Mouse (Mus musculus) thymus, postnatal 0 days (tissue): ENCODE data around the gene Ppp1ca. TPM values are rescaled to one million over a fixed set of nuclear protein-coding genes. Genes with fewer than 3 reads are reported as not detected.

ENCODE experiments used
- DNase-seq: peaks from one replicate; pipeline ENCODE4 v3.0.0-alpha.2; 2015; ENCODE audit warnings: low spot score
- polyA plus RNA-seq: library from polyadenylated mRNA; unstranded; fragments of >200 nt; fragmentation: Nextera tagmentation; extraction: Ambion mirVana; gene quantifications from 2 replicates; pipeline ENCODE4 v1.2.1, GENCODE M21; 2015

Ppp1ca gene
- polyA plus RNA-seq, 1 experiment from 2014 or later: 995 TPM

DNA sequence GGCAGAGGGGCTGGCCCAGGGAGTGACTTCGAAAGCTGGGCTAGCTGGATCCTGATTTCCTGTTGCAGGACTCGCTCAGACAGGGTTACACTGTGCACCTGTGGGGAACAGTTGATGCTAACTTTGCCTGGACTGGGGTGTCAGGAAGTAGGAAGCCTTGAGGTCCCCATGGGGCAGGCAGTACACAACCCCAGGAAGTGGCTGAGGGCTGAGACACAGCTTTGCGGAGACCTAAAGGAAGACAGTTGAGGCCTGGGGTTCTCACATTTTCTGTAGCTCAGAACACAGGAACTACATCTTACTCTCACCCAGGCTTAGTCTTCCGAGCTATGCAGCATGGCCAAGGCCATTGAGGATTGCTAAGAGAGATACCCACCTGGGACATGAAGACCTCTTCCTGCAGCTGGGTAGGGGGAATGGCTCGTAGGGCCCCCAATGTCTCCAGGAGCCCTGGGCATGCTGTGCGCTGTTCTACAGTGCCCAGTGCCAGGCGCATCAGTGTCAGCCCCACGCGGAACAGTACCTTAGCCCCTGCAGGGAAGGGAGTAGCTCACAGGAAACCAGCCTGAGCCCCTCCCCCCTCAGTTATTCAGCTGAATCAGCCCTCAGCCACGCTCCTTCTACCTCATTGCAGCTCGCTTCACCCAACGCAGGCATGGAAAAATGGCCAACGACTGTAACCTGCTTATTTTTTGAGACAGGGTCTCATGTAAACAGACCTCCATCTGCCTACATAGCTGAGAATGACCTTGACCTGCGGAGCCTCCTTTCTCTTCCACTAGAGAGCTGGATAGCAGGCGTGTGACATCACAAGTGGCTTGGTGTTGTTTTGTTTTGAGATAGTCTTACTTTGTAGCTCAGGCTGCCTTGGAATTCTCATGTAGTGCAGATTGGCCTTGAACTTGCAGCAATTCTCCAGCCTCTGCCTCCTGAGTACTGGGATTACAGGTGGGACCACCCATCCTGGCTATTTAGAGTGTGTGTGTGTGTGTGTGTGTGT, 6.6 kb upstream of the Ppp1ca start:
- peak; percentile 91 for DNase-seq

DNA sequence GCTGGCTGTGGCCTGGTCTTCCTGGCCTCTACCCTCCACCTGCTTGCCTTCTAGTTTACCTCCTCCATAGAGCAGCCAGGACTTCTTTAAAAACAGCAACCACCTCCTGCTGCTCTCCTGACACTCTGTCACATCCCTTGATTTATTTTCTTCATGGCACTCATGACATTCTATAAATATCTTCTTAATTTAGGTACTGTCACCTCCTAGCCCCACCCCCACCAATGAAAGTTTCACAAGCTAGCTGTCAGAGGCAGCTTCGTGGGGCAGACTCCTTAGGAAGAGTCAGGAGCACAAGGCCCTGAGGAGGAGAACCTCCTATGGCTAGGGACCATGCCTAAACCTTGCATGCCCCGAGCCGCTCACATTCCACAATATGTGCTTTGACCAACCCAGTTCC, 4.6 kb upstream of the Ppp1ca start:
- DNase-seq: no peak

DNA sequence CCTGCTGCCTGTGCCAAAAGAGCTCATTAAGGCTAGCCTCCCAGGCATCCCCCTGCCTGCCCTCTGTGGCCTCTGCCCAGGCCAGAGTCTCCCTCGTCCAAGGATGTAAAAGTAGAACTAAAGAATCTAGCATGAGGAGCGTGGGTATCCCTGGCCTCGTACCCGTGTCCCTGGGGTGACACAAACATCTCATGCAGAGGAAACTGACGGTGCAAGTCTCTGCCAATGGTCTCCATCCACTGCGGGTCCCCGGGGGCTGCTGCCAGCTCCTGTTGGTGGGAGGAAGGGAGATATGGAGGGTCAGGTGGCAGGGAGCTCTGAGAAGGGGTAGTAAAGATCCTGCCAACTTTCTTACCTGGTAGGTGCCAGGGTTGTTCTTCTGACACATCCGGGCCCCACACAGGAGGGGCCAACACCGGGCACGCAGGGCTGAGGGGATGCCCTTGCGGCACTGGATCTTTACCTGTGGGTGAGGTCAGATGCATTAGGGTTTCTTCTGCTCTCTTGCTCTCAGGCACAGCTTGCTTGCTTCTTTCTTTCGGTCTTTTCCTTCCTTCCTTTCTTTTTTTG, 2.7 kb upstream of the Ppp1ca start:
- DNase-seq: no peak

DNA sequence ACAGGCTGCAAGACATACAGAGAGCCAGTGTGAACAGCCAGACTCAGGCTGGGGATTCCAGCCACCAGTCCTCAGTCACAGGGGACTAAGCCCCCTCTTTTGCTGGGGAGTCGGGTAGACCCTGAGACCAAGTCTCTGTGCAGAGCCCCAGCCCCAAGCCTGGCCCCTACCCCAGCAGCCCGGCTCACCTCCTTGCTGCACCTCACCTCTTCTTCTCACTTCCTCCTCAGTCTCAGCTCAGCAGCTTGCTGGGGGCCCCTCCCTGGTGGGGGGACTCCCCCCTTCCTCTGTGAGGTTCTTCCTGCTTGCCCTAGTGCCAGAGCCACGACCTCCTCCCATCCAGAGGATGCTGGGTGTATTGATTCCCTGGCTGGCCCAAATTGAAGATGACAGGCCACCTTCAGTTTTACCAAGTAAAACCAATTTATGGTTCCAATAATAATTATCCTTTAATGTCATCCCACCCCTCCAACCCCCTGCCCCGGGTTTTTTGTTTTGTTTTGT, 982 bp upstream of the Ppp1ca start, which contains the start of gene Tbc1d10c:
TSS of gene Tbc1d10c (minus strand) at position 454 of the 504 bp plus-strand sequence.
- peak; percentile 89 for DNase-seq

DNA sequence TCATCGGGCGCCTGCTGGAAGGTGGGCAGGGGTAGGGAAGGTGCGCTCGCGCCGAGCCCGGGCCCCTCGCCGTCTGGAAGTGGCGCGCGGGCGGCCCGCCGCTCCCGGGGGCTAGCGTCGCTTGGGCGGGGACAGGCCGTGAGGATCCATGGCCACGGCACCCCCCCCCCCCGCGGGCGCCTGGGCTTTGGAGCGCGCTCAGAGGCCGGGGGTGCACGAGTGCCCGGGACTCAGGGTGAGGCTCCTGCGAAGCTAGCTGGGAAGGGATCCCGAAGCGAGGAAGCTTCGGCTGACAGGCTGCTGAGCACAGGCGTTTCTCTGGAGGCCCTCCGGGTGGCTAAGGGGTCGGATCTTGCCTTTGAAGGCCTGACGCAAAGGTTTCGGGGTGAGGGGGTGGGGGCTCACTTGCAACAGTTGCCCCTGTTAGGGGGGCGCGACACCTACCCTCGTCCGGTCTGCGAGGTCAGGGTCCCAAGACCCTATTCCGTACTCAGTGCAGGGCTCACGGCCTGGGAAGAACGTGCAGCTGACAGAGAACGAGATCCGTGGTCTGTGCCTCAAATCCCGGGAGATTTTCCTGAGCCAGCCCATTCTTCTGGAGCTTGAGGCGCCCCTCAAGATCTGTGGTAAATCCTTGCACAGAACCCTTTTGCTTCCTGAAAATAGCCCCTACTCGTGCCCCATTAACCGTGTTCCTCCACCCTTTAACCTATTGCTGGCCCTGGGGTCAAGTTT, 553 bp downstream of the Ppp1ca start:
- DNase-seq: no peak

DNA sequence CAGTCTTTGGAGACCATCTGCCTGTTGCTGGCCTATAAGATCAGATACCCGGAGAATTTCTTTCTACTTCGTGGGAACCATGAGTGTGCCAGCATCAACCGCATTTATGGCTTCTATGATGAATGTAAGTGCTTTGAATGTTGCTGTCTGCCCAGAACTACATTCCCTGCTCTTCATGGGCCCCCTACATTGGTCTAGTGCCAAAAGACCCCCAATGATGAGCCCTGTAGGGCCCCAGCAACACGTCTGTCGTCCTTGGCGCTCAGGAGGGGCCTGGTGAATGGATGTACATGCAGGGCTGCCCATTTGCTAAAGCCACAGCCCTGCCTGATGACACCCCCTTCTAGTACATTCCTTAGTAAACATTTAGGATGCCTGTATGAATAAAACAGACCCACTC, 1.3 kb downstream of the Ppp1ca start:
- DNase-seq: no peak

DNA sequence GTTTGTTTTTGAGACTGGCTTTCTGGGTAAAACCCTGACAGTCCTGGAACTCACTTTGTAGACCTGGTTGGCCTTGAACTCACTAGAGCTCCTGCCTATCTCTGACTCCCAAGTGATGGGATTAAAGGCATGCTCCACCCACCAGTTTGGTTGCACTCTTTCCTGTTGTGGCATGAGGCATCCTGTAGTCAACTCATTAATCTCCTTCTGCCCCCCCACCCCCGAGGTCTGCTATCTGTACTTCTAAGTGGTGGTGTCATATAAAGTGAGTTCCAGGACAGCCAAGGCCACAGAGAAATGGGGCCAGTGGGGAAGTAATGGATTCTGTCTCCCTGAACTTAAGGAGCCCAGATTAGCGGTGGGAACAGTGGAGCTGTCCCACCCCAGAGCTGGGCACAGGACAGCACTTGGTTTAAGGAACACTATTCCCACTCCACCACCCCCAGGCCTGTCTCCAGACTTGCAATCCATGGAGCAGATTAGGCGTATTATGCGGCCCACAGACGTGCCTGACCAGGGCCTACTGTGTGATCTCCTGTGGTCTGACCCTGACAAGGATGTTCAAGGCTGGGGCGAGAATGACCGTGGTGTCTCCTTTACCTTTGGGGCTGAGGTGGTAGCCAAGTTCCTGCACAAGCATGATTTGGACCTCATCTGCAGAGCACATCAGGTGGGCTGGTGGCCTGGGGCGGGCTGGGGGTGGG, 2.3 kb downstream of the Ppp1ca start:
- DNase-seq: no peak

DNA sequence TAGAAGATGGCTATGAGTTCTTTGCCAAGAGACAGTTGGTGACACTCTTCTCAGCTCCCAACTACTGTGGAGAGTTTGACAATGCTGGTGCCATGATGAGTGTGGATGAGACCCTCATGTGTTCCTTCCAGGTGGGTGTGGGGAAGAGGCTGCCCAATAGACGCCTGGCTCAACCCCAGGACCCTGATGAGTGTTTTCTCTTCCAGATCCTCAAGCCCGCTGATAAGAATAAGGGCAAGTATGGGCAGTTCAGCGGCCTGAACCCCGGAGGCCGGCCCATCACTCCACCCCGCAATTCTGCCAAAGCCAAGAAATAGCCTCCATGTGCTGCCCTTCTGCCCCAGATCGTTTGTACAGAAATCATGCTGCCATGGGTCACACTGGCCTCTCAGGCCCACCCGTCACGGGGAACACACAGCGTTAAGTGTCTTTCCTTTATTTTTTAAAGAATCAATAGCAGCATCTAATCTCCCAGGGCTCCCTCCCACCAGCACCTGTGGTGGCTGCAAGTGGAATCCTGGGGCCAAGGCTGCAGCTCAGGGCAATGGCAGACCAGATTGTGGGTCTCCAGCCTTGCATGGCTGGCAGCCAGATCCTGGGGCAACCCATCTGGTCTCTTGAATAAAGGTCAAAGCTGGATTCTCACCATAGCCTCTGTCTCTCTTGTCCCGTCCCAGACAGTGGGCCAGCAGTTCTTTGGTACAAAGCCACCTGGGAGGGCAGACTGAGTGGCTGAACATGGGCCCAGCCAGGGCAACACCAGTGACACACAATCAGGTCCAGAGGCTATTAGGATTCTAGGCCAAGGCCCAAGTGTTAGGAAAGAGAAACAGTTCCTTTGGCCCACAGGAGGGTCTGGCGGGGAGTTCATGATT, 3.1 kb downstream of the Ppp1ca start:
- DNase-seq: no peak

DNA sequence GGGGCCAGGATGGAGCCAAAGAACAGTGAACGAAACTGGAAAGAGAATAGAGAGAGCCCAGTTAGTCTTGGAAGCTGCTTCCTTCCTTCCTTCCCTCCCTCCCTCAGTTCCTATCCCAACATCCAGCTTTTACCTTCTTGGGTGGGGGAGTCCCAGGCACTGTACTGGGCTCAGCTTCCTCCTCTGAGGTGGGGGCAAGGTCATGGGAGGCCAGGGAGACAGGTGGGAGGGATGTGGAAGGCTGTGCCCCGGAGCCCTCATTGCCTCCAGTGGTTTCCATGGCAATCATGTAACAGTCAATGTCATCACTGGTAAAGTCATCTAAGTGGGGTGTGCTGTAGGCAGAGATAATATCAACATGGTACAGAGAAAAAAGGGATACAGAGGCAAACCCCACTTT, 4.2 kb downstream of the Ppp1ca start:
- DNase-seq: no peak

DNA sequence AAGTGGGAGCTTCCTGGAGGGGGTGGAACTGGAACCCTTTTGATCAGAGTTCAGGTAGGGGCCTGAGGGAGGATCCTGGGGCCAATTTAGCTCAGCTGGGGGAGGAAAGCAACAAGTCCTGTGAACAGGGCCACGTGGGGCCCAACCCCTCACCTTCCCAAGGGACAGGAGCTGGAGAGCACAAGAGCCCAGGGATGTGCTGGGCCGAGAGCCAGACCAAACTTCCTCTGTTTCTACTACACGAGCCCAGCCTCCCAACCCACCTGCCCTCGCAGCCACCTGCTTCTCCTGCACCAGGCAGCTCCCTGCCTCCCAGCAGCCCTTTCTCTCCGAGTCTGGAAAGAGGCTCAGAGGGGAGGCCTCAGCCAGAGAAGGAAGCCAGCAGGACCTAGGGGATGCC, 4.7 kb downstream of the Ppp1ca start:
- DNase-seq: no peak

DNA sequence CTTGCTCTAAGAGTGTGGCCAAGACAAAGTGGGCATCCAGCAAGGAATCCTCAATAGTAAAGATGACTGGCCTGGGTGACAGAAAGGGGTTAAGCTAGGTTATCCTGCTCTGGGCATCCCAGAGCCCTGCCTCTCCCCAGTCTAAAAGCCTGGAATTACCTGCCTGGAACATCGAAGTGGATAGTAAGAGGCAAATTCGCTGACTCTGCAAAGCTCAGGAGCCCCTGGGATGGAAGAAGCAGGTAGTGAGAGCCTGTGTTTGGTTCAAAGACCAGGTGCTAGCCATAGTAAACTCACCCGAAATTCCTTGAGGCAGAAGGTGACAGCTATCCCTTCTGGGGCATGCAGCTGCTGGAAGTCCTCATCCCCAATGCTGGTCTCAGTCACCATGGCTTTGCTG, 5.3 kb downstream of the Ppp1ca start:
- no peak for DNase-seq

DNA sequence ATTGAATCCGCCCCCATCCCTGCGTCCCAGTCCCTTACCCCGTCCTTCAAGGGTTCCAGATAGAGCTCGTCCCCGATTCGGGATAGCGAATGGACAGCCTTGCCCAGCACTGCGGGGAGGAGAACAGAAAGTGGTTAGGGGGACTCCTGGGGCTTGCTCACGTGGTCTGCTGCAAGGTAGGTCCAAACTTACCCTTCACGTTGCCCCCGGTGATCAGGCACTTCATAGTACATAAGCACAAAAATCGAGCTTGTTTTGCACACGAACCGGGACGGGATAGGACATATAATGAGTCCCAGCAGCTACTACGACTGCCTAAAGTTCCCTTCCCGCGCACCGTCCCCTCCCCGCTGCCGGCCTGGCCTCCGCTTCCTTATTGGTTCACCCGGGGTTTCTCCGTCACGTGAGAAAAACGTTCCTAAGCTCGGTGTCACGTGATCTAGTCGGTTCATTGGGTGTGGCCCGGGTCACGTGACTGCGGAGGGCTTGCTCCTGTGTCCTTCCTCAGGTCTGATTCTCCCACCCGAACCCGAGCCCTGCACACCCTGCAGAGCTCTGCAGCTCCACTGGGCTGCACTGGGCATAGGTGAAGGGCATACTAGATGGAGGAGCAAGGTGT, 9.5 kb downstream of the Ppp1ca start, which contains the start of gene Rad9a:
TSS of gene Rad9a (minus strand) at position 372 of the 619 bp plus-strand sequence.
- peak; percentile 96 for DNase-seq

DNA sequence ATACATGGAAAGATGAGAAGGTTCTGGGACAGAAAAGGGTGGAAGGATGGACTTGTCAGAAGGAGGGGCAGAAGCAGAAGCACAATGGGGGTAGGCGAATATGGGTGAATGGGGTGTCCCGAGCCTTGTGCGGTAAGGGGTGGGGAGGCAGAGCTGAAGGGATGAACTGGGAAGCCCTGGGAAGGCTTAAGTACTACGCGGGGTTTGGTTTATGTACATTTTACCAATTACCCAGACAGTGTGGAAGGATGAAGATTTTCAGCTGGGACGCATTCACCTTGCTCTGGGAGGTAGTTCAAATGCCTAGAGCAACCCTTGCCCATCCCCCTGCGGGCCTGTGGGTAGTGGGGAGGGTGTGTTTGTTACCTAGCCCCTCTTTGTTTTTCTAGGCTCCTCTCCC, 10.3 kb downstream of the Ppp1ca start:
- no peak for DNase-seq

DNA sequence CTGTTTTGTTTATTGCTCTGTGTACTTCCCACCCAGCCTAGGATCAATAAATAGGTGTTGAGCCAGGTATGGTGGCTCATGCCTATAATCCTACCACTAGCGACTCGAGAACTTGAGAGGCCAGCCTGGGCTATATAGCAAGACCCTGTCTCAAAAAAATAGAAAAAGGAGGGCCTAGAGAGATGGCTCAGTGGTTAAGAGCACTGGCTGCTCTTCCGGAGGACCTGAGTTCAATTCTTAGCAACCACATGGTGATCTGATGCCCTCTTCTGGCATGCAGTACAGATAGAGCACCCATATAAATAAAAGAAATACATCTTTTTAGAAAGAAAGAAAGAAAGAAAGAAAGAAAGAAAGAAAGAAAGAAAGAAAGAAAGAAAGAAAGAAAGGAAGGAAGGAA, 11.3 kb downstream of the Ppp1ca start:
- peak; percentile 39 for DNase-seq

DNA sequence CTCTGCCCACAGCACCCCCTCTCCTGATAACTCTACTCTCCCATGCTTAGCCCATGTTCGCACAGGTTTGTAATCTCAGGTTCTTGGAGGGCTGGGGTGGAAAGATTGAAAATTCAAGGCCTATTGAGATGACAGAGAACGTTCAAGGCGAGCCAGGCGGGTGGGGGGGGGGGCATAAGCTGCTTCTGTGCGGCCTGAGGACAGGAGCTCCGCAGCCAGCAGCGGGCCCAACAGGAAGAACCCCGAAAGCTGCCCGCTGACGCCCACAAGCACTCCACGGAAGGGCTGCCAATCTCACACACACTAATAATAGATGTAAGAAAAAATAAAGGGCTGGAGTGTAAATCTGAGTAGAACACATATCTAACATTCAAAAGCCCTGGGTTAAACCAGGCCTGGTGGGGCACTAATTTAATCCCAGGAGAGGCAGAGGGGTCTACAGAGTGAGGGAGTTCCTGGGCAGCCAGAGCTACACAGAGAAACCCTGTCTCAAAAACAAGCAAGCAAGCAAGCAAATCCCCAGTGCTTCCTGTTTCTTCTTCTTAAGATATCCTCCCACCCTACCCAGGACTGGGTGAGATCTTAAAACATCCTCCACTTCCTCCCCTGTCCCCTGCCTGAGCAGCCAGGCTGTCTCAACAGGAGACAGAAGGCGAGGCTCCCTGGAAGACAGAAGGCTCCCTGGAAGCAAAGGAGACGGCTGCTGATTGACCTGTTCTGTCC, 11.9 kb downstream of the Ppp1ca start:
- DNase-seq: peak; percentile 66

DNA sequence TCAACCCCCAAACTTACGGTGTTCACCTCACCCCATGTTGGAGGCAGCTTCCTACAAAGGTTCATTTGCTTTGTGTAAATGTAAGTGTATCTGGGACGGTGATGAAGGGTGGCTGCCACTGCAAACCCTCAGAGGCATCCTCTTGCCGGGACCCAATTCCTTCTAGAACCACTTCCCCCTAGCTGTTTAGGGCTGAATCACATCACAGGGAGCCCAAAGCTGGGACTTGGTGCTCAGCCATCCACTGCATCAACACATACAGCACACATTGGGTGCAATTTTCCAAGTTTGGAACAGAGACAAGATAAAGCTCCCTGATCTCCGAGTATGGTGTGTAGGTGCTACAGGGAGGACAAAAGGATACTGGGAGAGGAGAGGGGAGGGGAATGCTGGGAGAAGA, 13.0 kb downstream of the Ppp1ca start:
- DNase-seq: no peak

DNA sequence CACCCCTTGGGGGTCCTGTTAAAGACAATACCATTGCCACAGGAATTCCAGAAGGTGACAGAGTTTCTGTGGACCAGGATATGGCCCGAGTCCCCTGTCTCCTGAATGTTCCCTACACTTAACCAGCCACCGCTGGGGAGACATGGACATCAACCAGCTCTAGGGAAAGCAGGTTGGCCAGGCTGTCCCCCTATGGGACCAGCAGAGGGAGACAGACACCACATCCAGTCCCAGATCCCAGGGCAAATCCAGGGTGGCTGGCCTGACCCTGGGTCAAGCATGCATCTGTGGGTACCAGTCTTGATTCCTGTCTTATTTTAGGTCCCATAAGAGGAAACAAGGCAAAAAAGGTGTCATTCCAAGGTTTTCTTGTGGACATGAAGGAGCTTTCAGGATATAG, 15.1 kb downstream of the Ppp1ca start:
- DNase-seq: peak; percentile 62

DNA sequence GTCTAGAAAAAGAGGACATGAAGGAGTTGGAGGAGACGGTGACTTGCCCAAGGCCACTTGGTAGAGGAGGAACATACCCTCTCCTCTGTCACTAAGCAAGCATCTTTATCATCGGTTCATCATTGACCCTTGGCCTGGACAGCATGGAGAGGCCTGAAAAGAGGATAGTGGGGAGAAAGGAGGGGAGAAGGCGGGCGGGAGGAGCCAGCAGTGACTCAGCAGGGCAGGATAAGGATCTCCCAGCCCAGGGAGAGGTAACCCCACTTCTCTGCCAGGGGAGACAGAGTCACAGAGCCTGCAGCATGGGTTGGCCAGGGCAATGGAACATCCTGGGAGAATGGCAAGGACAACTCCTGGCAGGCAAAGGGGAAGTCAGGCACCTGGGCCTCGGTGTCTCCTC, 16.7 kb downstream of the Ppp1ca start:
- DNase-seq: no peak
